Mouse (Mus musculus) stomach, embryonic 15.5 days (tissue): Measurements from ENCODE around the gene Fndc5. TPM values are rescaled to one million over a fixed set of nuclear protein-coding genes. Genes with fewer than 3 reads are reported as not detected.
A peak's percentile ranks its signal among the peaks of the same experiment; 100 is the strongest.

Experiments used
- ATAC-seq: fragments of 200-750 bp; cut with Nextera tagmentation; 2 replicates; pipeline ENCODE4 v1.8.0; 2017; ENCODE audit warnings: low read depth, moderate number of reproducible peaks, moderate TSS enrichment; ENCODE audit not compliant: insufficient read depth, low FRiP score
- H3K27ac ChIP-seq: fragments of 300-500 bp; sonication (generic); 2 replicates; pipeline ENCODE4 v1.5.1; 2015; ENCODE audit warnings: mild to moderate bottlenecking, inconsistent platforms
- H3K27me3 ChIP-seq: fragments of 300-500 bp; sonication (generic); replicated peaks from 2 replicates; pipeline ENCODE4 v1.6.1; 2015; ENCODE audit warnings: inconsistent platforms
- H3K36me3 ChIP-seq: fragments of 300-500 bp; sonication (generic); 2 replicates; pipeline ENCODE4 v1.6.1; 2015; ENCODE audit warnings: inconsistent platforms
- H3K4me1 ChIP-seq: fragments of 300-500 bp; sonication (generic); 2 replicates; pipeline ENCODE4 v1.6.1; 2015; ENCODE audit warnings: inconsistent platforms
- H3K4me2 ChIP-seq: fragments of 300-500 bp; sonication (generic); 2 replicates; pipeline ENCODE4 v1.6.1; 2015; ENCODE audit warnings: mild to moderate bottlenecking, inconsistent platforms
- H3K4me3 ChIP-seq: fragments of 300-500 bp; sonication (generic); replicated peaks from 2 replicates; pipeline ENCODE4 v1.5.1; 2015; ENCODE audit warnings: inconsistent platforms
- H3K9ac ChIP-seq: fragments of 300-500 bp; sonication (generic); 2 replicates; pipeline ENCODE4 v1.6.1; 2015; ENCODE audit warnings: inconsistent platforms
- H3K9me3 ChIP-seq: fragments of 300-500 bp; sonication (generic); 2 replicates; pipeline ENCODE4 v1.6.1; 2016; ENCODE audit warnings: inconsistent platforms
- WGBS: fragments of 180-500 bp; shearing (Covaris S2); methylation state at CpG from one replicate; pipeline ENCODE4 v1.1.7; 2015; 5-methylcytosine and 5-hydroxymethylcytosine counted together
- polyA plus RNA-seq: library from polyadenylated mRNA; unstranded; fragments of >200 nt; fragmentation: Nextera tagmentation; extraction: Ambion mirVana; gene quantifications from 2 replicates; pipeline ENCODE4 v1.2.1, GENCODE M21; 2015

Fndc5 gene
- polyA plus RNA-seq, 1 experiment from 2014 or later: 2.8 TPM

- H3K27me3 ChIP-seq: no peaks in the 10 kb centered on the region
- H3K4me3 ChIP-seq: peak overlapping the region; percentile 92
- WGBS: 2% methylated on average over 12 of the region's 12 CpGs
- H3K9ac ChIP-seq: peak overlapping the region; percentile 67; the same call in 1 of the 2 replicates
- H3K4me1 ChIP-seq: peaks cover 12% of the 10 kb centered on the region
- no peaks in the 10 kb centered on the region for H3K36me3 ChIP-seq
- no peaks in the 10 kb centered on the region for H3K9me3 ChIP-seq
- ATAC-seq: no peak
- peak overlapping the region; percentile 89 for H3K27ac ChIP-seq
- H3K4me2 ChIP-seq: peak overlapping the region; percentile 65
Measured at GRCm38 (mm10) chr4:129190538-129190937, 53.7 kb downstream of the Fndc5 start.

- ATAC-seq: no peak
- H3K4me2 ChIP-seq: peak overlapping the region; percentile 65; the same call in 1 of the 2 replicates
- no peak overlapping the region for H3K9ac ChIP-seq
- peaks cover 2% of the 10 kb centered on the region; the same call in 1 of the 2 replicates for H3K36me3 ChIP-seq
- no peaks in the 10 kb centered on the region for H3K9me3 ChIP-seq
- H3K27me3 ChIP-seq: no peaks in the 10 kb centered on the region
- peaks cover 12% of the 10 kb centered on the region for H3K4me1 ChIP-seq
- no peak overlapping the region for H3K27ac ChIP-seq
- H3K4me3 ChIP-seq: peak overlapping the region; percentile 92; the same call in 1 of the 2 replicates
- WGBS: 76% methylated on average over 5 of the region's 5 CpGs
Measured at GRCm38 (mm10) chr4:129191691-129192090, 54.9 kb downstream of the Fndc5 start.

Other genes starting within 250 kb of the Fndc5 start
- 16.7 and 18.4 TPM in 2 replicates for gene Azin2, start 174.6 kb upstream of the Fndc5 start, polyA plus RNA-seq
- gene Ak2, start 145.0 kb upstream of the Fndc5 start, polyA plus RNA-seq: 200 and 217 TPM in 2 replicates
- gene Rnf19b, start 78.7 kb upstream of the Fndc5 start, polyA plus RNA-seq: 7.2 and 7.6 TPM in 2 replicates
- gene Tmem54, start 31.5 kb upstream of the Fndc5 start, polyA plus RNA-seq: 47.7 and 56.2 TPM in 2 replicates
- gene Hpca, start 15.0 kb upstream of the Fndc5 start, polyA plus RNA-seq: 2.4 and 2.7 TPM in 2 replicates
- 13.1 and 14.1 TPM in 2 replicates for gene S100pbp, start 52.7 kb downstream of the Fndc5 start, polyA plus RNA-seq
- 72.3 and 80.0 TPM in 2 replicates for gene Yars, start 52.8 kb downstream of the Fndc5 start, polyA plus RNA-seq
- 11.8 and 12.6 TPM in 2 replicates for gene C77080, start 124.4 kb downstream of the Fndc5 start, polyA plus RNA-seq
- 2.0 and 2.1 TPM in 2 replicates for gene Sync, start 150.6 kb downstream of the Fndc5 start, polyA plus RNA-seq
- gene Rbbp4, start 198.4 kb downstream of the Fndc5 start, polyA plus RNA-seq: 330 and 336 TPM in 2 replicates
- 45.7 and 51.4 TPM in 2 replicates for gene Zbtb8os, start 198.7 kb downstream of the Fndc5 start, polyA plus RNA-seq
- 17.2 and 18.1 TPM in 2 replicates for gene Zbtb8a, start 241.1 kb downstream of the Fndc5 start, polyA plus RNA-seq